Mouse (Mus musculus): ENCODE data around the gene Grwd1. TPM values are rescaled to one million over a fixed set of nuclear protein-coding genes. Genes with fewer than 3 reads are reported as not detected.
"Not testable (repeated sequence)": the region's sequence is repeated elsewhere in the genome, so short reads cannot be mapped to it uniquely, and the experiment has no call there.

Grwd1 gene
- 29.1 and 34.6 TPM in 2 replicates for total RNA-seq (2014; rRNA removed)
- 44.6 and 48.6 TPM in 2 replicates for polyA plus RNA-seq (2015; fragmentation: Nextera tagmentation; extraction: Ambion mirVana)

GRCm38 (mm10) chr7:45830427-45831127, at the start of gene Grwd1:
Grwd1 (minus strand) TSS chr7:45830944.
- Histone ChIP-seq H3K27me3 (ENCODE audit: insufficient read depth, low read length) (peaks cover 19% of the 10 kb centered on the region), H3K9me3 (ENCODE audit: low read length) (no peaks in the 10 kb centered on the region), H3K36me3 (ENCODE audit: insufficient read depth, low read length) (peaks cover 30% of the 10 kb centered on the region), H3K4me1 (ENCODE audit: insufficient read depth, low read length) (0 out of 2 replicates have a peak, but pooled peaks cover 4% of the 10 kb centered on the region), H3K9ac (replicated peaks; ENCODE audit: low read length) (peak within 1 kb of the TSS; percentile 57), H3K4me3 (ENCODE audit: low read length) (peak within 1 kb of the TSS; percentile 70), H3K27ac (peak within 1 kb of the TSS; percentile 74), H3K4me2 (ENCODE audit: low read depth, low read length) (peak within 1 kb of the TSS; percentile 90)
- under 1% methylated on average over 35 of the region's 35 CpGs for WGBS
- no peak for TF ChIP-seq CTCF (IDR thresholded peaks at IDR 0.05; ENCODE audit: low read depth)
- peak; percentile 93 for ATAC-seq
- peak; percentile 96 for DNase-seq (ENCODE audit: low spot score)

GRCm38 (mm10) chr7:45880531-45880930, 49.8 kb upstream of the Grwd1 start:
- no peak overlapping the region for H3K4me3 ChIP-seq (ENCODE audit: low read length)
- no peaks in the 10 kb centered on the region for H3K27me3 ChIP-seq (ENCODE audit: insufficient read depth, low read length)
- no peak for ATAC-seq
- no peak overlapping the region for H3K9ac ChIP-seq (replicated peaks; ENCODE audit: low read length)
- no peak for DNase-seq (ENCODE audit: low spot score)
- H3K27ac ChIP-seq: no peak overlapping the region
- TF ChIP-seq CTCF (IDR thresholded peaks at IDR 0.05; ENCODE audit: low read depth): no peak
- WGBS: 95% methylated on average over 4 of the region's 4 CpGs
- H3K36me3 ChIP-seq (ENCODE audit: insufficient read depth, low read length): peaks cover 73% of the 10 kb centered on the region
- no peaks in the 10 kb centered on the region for H3K4me1 ChIP-seq (ENCODE audit: insufficient read depth, low read length)
- no peaks in the 10 kb centered on the region for H3K9me3 ChIP-seq (ENCODE audit: low read length)
- H3K4me2 ChIP-seq (ENCODE audit: low read depth, low read length): no peak overlapping the region

DNA sequence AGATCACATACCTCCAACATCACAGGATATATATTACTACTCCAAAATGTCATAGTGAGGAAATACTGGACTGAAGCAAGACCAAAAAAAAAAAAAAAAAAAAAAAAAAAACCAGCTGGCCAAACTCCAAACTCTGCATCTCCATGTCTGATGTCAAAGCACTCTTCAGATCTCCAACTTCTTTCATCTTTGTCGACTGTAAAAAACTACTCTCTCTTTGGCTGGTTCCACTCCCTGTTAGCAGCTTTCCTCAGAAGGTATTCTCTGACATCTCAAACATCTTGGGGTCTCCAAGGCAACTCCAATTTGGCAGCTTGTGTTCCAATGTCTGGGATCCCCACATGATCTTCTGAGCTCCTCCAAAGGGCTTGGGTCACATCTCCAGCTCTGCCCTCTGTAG, 47.5 kb upstream of the Grwd1 start, which contains the start of gene Grin2d:
Gene Grin2d, minus strand, starts transcription at position 101 of the 400 bp plus-strand sequence.
- peaks cover 53% of the 10 kb centered on the region for H3K36me3 ChIP-seq (ENCODE audit: insufficient read depth, low read length)
- H3K4me2 ChIP-seq (ENCODE audit: low read depth, low read length); H3K27me3 ChIP-seq (ENCODE audit: insufficient read depth, low read length); DNase-seq (ENCODE audit: low spot score); H3K4me1 ChIP-seq (ENCODE audit: insufficient read depth, low read length); H3K4me3 ChIP-seq (ENCODE audit: low read length); H3K9me3 ChIP-seq (ENCODE audit: low read length); H3K27ac ChIP-seq; H3K9ac ChIP-seq (replicated peaks; ENCODE audit: low read length); ATAC-seq: not testable (repeated sequence)
- 94% methylated on average over 1 of the region's 1 CpGs for WGBS

DNA sequence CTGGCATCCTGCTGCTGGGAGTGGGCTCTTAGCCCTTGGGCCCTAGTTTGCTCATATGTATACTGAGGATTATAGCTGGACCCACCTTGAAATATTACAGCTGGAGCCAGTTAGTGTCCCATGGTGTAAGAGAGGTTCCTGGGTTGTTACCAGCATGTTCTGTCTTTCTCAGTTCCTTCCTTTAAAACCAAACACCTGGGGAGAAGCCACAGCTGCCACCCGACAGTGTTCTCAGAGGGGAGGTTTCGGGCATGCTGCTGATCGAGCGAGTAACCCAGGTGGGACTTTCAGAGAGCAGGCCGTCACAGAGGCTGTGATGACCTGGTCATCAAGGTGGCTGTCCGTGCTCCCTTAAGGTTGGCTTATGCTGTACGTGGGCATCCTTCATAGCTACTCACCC, 46.2 kb upstream of the Grwd1 start:
- peaks cover 39% of the 10 kb centered on the region for H3K36me3 ChIP-seq (ENCODE audit: insufficient read depth, low read length)

DNA sequence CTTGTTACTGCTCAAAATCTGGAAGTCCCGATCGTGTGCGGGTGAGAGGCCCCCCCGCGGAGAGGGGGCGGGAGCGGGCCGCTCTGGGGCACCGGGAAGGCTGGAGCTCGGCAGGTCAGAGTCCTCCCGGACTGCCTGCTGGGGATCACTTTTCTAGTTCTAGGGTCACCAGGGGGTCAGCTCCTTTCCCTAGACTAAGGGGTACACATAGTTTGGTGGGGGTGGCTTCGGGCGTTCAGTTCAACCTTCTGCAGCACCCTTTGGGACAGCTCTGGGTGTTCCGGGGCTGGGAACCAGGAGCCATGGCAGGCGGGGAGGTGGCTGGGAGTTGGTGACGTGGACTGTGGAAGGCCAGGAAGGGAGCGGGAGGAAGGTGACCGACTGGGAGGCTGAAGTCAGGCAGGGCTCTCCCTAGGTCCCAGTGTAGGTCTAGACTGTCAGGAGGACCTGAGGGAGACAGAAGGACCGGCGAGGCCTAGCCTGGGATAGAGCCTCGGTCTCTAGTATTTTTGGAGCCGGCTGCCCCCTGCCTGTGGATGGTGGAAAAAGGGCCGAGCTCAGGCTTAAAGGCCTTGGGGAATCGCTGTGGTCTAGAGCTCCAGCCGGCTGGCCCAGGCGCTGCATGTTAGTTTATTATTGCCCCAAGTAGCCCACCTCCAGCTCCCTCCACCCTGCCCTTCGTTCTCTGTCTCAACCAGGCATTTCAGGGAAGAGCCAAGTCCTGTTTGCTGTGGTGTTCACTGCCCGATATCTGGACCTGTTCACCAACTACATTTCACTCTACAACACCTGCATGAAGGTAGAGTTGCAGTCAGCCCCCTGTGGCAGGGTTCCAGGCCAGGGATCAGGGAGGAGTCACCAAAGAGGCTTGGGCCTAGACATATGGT, 42.6 kb upstream of the Grwd1 start:
- TF ChIP-seq CTCF (IDR thresholded peaks at IDR 0.05; ENCODE audit: low read depth): peak; percentile 48
- ATAC-seq (peak; percentile 10), DNase-seq (ENCODE audit: low spot score) (peak; percentile 69)
- H3K36me3 ChIP-seq (ENCODE audit: insufficient read depth, low read length): peaks cover 19% of the 10 kb centered on the region
- peaks cover 16% of the 10 kb centered on the region for H3K4me1 ChIP-seq (ENCODE audit: insufficient read depth, low read length)
- no peaks in the 10 kb centered on the region for H3K9me3 ChIP-seq (ENCODE audit: low read length)
- H3K27ac ChIP-seq: peak overlapping the region; percentile 87
- peak overlapping the region; percentile 84 for H3K4me3 ChIP-seq (ENCODE audit: low read length)
- H3K27me3 ChIP-seq (ENCODE audit: insufficient read depth, low read length): no peaks in the 10 kb centered on the region
- H3K4me2 ChIP-seq (ENCODE audit: low read depth, low read length): peak overlapping the region; percentile 82
- 2% methylated on average over 28 of the region's 28 CpGs for WGBS
- peak overlapping the region; percentile 86 for H3K9ac ChIP-seq (replicated peaks; ENCODE audit: low read length)

More for the DNA sequence above, 46.2 kb upstream of the Grwd1 start:
- Histone ChIP-seq H3K4me2 (ENCODE audit: low read depth, low read length) (no peak overlapping the region), H3K4me3 (ENCODE audit: low read length) (no peak overlapping the region), H3K4me1 (ENCODE audit: insufficient read depth, low read length) (peaks cover 6% of the 10 kb centered on the region), H3K27ac (no peak overlapping the region), H3K27me3 (ENCODE audit: insufficient read depth, low read length) (no peaks in the 10 kb centered on the region), H3K9ac (replicated peaks; ENCODE audit: low read length) (no peak overlapping the region), H3K9me3 (ENCODE audit: low read length) (no peaks in the 10 kb centered on the region)
- ATAC-seq (no peak), DNase-seq (ENCODE audit: low spot score) (no peak)
- TF ChIP-seq CTCF (IDR thresholded peaks at IDR 0.05; ENCODE audit: low read depth): no peak
- 96% methylated on average over 7 of the region's 7 CpGs for WGBS

GRCm38 (mm10) chr7:45872624-45873023, 41.9 kb upstream of the Grwd1 start, which contains the start of gene Kdelr1:
Kdelr1 (plus strand) TSS chr7:45872772.
- Histone ChIP-seq H3K36me3 (ENCODE audit: insufficient read depth, low read length) (peaks cover 15% of the 10 kb centered on the region), H3K4me2 (ENCODE audit: low read depth, low read length) (peak within 1 kb of the TSS; percentile 82), H3K4me3 (ENCODE audit: low read length) (peak within 1 kb of the TSS; percentile 84), H3K4me1 (ENCODE audit: insufficient read depth, low read length) (peaks cover 23% of the 10 kb centered on the region), H3K27me3 (ENCODE audit: insufficient read depth, low read length) (no peaks in the 10 kb centered on the region), H3K9me3 (ENCODE audit: low read length) (no peaks in the 10 kb centered on the region), H3K27ac (peak within 1 kb of the TSS; percentile 87), H3K9ac (replicated peaks; ENCODE audit: low read length) (peak within 1 kb of the TSS; percentile 86)
- DNase-seq (ENCODE audit: low spot score) (peak; percentile 96), ATAC-seq (peak; percentile 58)
- peak; percentile 95 for TF ChIP-seq CTCF (IDR thresholded peaks at IDR 0.05; ENCODE audit: low read depth)
- under 1% methylated on average over 18 of the region's 18 CpGs for WGBS

Measured in hindbrain, postnatal 0 days (tissue).